Mouse (Mus musculus): ENCODE results near the gene Osbpl2.

Osbpl2 gene

DNA sequence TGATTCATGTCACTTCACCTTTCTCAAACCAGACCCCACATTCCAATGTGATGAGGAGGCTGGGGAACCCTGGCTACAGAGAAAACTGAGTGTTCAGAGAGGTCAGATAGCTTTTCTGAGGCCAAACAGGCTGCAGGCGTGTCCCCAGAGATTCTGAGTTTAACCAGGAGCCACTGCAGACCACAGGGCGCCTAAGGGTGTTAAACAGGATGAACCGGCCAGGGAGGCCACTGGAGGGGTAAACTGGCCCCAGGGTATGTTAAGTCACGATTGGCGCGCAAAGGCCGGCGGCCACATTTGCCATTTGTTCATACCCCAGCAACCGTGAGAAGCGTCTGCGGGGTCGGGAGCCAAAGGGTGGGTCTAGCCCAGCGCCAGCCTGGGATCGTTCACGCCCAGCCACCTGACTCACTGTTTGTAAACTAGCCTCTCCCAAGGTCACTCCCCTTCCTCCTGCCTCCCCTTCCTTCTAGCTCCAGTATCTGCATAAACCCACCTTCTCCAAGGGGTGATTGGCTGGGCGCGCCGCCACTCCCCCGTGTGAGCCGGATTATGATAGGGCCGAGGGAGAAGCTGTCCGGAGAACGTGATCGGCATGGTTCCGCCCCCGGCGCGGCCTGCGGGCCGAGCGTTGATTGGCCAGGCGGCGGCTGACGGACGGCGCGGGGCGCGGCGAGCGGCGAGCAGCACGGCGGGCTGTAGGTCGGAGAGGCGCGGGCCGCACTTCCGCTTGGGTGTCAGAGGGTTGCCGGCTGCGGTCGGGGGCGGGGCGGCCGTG, at the start of gene Osbpl2:
Osbpl2 (plus strand) TSS at position 646 of the 778 bp plus-strand sequence.
- DNase-seq (ENCODE audit: low read depth, low spot score) = peak; percentile 99

GRCm38 (mm10) chr2:180069770-180070480, 49.2 kb upstream of the Osbpl2 start:
- DNase-seq (ENCODE audit: low read depth, low spot score) = no peak

- peak; percentile 93 for DNase-seq (ENCODE audit: low read depth, low spot score)
These were observed 48.3 kb upstream of the Osbpl2 start, which contains the start of gene Mtg2 for GRCm38 (mm10) chr2:180070481-180071453. TSS of gene Mtg2 (plus strand) at chr2:180070588.

- DNase-seq (ENCODE audit: low read depth, low spot score) = peak; percentile 59
These were observed 47.4 kb upstream of the Osbpl2 start for GRCm38 (mm10) chr2:180071671-180072070.

DNA sequence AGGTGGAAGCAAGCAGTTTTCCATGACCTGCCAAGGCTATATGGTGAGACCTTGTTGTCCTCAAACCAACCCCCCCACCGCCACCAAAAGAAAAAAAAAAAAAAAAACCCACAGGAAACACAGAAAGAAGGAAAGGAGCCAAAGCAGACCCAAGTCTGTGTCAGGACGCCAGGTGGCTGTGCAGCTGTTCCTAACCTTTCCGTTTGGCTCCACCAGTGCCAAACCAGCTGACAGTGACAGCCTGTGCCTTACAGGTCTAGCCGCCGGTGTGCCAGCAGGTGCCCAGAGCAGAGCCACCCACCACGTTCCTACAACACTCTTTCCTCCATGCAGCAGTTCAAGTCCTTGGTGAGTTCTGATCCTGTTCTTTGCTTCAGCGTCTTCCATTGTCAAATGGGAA, 46.2 kb upstream of the Osbpl2 start:
- DNase-seq (ENCODE audit: low read depth, low spot score) = no peak

DNA sequence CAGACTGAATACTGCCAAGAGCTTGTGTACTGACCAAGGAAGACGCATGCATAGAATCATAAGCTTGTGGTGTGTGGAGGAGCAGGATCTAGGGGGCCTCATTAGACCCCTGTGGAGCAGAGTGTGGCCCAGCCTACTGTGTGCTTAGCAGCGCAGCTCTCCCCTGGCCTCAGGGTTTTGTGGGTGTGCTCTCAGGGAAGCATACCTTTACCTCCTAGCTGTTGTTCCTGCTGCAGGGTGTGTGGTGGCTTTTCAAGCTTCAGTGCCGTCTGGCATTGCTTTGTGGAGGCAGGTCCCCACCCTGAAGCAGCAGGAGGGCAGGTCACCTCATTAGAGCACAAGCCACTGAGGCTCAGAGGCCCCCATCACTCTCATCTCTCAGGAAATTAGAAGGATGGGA, 41.5 kb upstream of the Osbpl2 start:
- peak; percentile 52 for DNase-seq (ENCODE audit: low read depth, low spot score)

DNA sequence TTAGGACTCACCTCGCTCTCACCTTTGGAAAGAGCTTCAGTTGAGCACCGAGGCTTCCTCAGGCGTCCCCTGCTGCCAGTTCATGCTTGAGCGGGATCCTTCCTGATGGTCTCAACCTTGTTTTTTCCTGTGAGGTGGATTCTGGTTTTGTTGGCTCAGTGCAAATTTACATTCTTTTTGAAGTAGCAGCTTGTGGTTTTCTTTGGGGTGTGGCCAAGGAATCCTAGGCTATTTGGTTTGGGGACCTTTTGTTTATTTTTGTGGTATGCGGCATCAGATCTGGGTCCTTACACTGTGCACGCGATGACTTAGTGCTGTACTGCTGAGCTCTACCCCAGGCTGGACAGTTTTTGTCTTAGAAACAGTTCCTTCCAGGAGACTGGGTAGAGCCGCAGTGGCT, 38.4 kb upstream of the Osbpl2 start:
- no peak for DNase-seq (ENCODE audit: low read depth, low spot score)

GRCm38 (mm10) chr2:180083063-180083462, 36.0 kb upstream of the Osbpl2 start:
- no peak for DNase-seq (ENCODE audit: low read depth, low spot score)

DNA sequence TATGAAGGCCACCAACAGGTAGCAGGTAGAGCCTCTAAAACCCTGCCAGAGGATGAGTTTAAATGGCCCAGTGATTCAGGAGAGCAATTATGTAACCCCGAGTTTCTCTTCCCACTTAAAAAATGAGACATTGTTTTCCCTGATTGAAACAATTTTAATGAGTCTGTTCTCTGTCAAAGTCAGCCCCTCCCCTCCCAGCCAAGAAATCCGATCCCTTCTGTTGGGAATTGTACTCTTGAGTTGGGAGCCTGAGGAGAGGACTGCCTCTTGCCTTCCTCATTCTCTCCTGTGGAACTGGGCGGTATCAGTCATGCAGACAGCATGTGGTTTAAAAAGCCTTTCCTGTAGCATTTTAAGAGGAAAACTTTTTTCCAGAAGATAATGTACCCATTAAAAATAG, 34.5 kb upstream of the Osbpl2 start:
- no peak for DNase-seq (ENCODE audit: low read depth, low spot score)

GRCm38 (mm10) chr2:180085926-180086636, 33.0 kb upstream of the Osbpl2 start:
- no peak for DNase-seq (ENCODE audit: low read depth, low spot score)

DNA sequence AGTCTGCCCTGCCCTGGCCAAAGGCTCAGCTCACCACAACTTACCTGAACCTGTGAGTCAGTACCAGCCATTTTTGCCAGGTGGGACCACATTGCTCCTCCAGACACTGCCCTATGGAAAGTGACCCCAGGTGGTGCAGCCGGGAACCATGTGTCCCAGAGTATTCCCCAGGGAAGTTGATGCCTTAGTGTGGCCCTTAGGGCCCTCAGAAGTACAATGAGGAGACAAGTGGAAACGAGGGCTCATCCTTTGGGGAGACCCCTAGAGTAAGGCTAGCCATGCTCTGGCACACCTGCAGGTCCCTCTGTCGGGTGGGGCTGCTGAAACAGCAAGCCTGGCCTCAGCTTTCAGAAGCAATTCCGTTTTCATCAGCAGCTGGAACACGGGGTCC, 32.5 kb upstream of the Osbpl2 start:
- no peak for DNase-seq (ENCODE audit: low read depth, low spot score)

- no peak for DNase-seq (ENCODE audit: low read depth, low spot score)
These were observed 31.6 kb upstream of the Osbpl2 start for GRCm38 (mm10) chr2:180087472-180087871.

DNA sequence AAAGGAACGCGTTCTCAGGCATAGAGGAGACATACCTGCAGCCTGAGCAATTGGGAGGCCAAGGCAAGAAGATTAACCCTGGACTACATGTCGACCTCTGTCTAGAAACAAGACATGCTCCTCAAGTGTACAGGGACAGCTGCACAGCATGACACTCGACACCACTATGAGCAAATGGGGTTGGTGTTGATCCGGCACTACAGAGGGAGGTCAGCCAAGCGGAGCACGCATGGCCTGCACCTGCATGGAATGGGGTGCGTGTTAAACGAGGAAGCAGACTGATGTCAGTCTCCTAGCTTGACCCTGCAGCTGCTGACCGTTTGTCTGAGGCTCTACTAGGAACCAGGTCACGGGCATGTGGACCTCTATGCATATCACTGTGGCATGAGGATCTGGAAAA, 28.8 kb upstream of the Osbpl2 start:
- DNase-seq (ENCODE audit: low read depth, low spot score) = no peak

- DNase-seq (ENCODE audit: low read depth, low spot score) = no peak
These were observed 23.4 kb upstream of the Osbpl2 start for GRCm38 (mm10) chr2:180095711-180096110.

DNA sequence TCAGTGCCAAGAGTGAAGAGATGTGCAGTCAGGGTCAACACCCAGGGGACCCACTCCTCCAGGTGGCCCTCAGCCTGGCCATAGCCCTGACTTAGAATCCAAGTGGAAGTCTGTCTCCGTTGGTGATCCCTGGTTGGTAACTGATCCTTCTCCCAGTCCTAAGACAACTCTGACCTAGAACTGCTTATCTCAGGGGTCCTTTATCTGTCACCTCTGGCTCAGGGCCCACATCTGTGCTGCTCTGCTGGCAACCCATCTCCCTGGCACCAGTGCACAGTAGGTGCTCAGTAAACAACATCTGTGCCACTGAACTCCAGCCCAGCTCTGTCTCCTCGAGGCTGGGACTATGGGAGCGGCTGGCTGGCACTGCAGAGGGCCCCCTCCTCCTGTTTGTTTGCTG, 21.5 kb upstream of the Osbpl2 start:
- no peak for DNase-seq (ENCODE audit: low read depth, low spot score)

DNA sequence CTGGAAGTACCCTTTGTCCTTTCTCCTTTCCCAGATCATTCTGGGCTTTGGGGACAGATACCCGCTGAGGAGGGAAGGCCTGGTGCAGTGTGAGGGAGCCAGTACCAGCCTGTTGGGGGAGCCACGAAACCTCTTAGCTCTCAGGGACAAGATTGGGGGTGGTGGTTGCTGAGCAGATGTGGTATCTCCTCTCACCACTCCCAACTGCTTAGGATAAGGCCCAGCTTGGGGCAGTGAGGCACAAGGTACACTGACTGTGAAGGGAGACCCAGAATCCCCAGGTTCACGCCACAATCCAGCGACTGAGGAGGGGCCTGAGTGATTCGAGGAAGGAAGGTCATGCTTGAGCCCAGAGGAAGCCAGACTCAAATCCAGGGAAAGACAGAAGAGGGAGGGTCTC, 20.9 kb upstream of the Osbpl2 start:
- DNase-seq (ENCODE audit: low read depth, low spot score) = no peak

DNA sequence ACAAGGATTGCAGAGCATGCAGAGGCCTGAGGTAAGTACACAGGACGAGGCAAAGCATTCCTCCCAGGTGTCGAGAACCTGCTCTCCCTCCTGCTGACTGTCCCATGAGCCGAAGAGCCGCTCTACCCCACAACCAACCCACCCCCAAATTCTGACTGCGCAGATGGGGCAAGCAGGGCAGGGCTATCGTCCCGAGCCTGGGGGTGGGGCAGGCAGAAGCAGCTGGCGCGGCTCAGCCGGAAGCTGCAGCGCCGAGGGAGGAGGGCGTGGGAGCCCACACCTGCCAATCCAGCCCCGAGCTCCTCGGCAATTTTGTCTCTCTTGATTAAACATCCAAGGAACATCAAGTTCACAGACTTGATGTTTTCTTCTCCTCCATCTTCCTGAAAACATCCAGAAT, 19.6 kb upstream of the Osbpl2 start:
- DNase-seq (ENCODE audit: low read depth, low spot score) = no peak

GRCm38 (mm10) chr2:180103151-180103977, 15.7 kb upstream of the Osbpl2 start:
- DNase-seq (ENCODE audit: low read depth, low spot score) = peak; percentile 28

- DNase-seq (ENCODE audit: low read depth, low spot score) = peak; percentile 38
These were observed 15.0 kb upstream of the Osbpl2 start, which contains the start of gene Hrh3 for GRCm38 (mm10) chr2:180103978-180104658. TSS of gene Hrh3 (minus strand) at chr2:180104488.
